Mouse (Mus musculus): ENCODE data around the gene Erf. TPM values are rescaled to one million over a fixed set of nuclear protein-coding genes. Genes with fewer than 3 reads are reported as not detected.

Gene Erf
- polyA plus RNA-seq (2014; fragmentation: Illumina TruSeq; extraction: RNeasy Lipid Tissue Mini Kit (QIAGEN cat#74804); ENCODE audit: low read depth, low replicate concordance) = 1.3 TPM

DNA sequence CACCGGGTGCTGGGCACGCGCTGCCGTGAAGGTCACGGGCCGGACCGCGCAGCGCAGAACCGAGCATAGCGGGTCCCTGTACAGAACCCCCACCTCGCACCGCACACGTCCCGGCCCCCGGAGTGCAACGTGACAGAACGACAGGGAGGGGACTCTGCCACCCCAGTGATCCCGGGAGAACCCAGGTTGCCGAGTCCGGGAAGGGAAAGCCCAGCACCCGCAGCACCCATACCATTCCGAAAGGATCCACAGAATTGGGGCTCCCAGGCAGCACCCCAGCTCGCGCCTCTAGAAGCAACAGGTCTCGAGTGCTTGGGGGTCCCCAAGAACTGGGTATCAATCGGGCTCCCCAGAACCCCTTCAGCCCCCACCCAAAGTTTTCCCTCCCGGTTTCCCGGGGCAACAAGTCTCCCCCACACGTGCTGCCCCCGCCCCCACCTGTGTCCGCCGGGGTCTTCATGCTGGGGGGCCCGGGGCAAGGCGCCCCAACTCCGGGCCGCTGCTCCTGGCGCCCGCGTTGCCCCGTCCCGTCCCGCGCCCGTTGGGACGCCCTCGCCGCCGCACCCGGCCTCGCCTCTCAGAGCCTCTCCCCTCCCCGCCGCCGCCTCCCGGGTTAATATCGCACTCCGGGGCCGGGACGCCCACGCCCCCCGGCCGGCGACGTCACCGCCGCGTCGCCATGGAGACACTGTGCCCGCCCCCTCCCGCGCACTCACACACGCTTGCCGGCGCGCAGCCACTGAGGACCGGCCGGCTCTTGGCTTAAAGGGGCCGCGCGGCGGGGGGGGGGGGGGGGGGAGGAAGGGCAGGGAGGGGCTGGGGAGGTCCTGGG, at the start of gene Erf:
Gene Erf, minus strand, starts transcription at position 621 of the 832 bp plus-strand sequence.

DNA sequence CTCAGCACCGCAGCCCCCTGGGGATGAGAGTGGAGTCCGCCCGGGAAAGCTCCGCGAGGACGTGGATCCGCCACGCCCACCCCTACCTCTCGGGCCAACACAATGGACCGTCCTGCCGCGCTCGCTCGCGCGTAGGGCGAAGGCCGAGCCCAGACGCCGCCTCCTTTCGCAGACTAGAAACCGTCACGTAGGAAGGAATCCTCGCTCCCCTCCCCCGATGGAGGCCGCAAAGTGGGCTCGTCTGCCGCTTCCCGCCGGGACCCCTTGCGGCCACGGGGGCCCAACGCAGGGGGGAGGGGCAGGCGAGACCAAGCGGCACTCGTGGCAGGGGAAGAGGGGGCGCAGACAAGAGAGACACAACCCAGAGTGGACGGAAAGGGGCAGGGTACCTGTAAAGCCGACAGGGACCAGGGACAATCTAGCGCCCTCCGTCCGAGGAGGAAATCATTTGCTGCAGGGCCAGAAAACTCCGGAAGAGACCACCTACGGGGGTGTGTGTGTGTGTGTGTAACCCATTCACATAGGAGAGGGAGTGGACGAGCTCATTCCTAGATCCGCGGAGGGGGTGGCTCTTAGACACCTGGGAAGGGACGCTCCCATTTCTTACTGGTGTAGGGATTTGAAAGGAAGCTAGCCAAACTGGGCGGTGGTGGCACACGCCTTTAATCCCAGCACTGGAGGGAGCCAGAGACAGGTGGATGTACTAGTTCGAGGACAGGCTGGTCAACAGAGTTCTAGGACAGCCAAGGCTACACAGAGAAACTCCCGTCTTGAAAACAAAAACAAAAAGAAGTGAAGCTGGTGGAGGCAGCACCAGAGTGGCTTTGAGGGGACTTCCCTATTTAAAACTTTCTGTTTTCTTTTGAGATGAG, 47.1 kb upstream of the Erf start, which contains the start of gene Pafah1b3:
Gene Pafah1b3, minus strand, starts transcription at position 533 of the 872 bp plus-strand sequence.

DNA sequence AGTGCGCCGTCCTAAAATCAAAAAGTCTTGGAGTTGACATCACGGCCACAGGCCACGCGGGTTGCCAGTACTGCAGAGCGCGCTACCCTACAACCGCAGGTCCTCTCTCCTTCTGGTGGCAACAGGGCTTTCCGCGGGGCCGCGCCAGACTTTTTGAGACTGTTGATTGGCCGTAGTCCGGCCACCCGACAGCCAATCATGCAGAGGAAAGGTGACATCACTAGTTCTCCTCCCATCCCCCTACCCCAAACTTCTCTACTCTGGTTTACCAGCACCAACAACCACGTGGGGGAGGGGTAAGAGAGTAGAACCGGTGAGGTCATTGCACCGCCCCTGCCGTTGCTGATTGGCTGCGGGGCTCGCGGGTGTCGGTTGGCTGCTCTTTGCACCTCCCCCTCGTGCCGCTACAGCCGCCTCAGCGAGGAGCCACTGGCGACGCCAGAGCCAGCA, 16.8 kb upstream of the Erf start, which contains the start of gene Cic:
Gene Cic, plus strand, starts transcription at position 404 of the 450 bp plus-strand sequence.

DNA sequence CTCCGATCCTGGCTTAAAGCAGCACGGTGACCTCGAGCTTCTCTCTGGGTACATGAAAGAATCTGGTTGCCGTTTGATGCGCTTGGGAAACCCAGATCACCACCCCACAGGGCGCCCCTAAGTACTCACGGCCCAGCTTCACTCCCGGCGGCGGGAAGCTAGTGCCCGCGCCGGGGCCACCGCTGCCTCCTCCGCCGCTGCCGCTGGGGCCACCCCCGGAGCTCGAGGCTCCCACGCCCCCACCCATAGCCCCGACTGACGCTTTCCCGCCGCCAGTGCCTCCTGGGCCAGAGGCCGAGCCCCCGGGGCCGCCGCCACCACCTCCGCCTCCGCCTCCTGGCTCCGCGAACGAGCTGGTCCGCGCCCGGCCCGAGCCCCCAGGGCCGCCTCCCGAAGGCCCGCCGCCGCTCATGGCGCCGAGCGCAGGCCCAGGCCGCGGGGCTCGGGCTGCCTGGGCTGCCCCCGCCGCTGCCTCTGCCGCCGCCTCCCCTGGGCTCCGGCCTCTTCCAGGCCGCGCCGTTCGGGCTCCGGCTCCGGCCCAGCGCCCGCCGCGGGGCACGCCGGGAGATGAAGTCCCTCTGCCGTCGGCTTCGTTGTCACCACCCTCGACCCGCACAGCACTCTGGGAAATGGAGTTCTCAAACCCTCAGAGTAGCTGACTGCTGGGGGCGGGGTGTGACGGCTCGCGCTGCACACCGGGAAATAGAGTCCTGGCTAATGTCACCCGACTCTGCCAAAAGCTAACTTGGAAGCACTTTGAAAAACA, 13.1 kb downstream of the Erf start, which contains the start of gene Gsk3a:
Gene Gsk3a, minus strand, starts transcription at position 603 of the 766 bp plus-strand sequence.

DNA sequence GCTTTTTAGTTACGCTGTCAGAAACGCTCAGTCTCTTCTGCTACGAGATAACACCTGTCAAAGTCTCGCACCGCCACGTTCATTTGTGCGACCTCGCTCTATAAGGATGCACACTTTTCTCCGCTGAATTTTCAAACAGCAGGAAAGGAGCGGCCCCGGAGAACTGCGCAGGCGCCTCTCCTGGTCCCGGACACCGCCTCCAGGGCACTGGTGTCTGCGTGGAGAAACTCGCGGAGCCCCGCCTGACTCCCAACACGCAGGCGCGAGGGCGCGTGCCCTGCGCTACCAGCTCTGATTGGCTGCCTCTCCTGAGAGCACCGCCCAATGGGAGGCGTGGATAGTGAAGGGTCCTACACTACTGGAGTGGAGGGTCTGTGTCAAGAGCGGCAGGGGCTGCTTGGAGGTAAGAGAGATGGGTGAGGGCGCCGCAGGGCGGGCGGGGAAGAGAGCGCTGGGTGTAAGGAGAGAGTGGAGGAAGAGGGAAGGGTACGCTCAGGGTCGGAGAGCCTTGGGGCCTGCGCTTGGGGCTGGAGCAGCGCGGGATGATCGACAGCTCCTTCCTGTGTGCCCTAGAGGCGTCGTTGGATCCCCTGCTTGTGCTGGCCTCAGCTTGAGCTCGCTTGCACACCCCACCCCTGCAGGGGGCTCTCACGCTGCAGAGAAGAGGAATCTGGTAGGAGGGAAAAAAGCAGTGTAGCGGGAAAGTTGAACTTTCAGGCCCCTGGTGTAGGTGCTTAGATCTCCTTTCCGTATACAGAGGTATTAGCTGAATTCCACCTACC, 29.3 kb downstream of the Erf start, which contains the start of gene Zfp526:
Gene Zfp526, plus strand, starts transcription at position 324 of the 782 bp plus-strand sequence.

DNA sequence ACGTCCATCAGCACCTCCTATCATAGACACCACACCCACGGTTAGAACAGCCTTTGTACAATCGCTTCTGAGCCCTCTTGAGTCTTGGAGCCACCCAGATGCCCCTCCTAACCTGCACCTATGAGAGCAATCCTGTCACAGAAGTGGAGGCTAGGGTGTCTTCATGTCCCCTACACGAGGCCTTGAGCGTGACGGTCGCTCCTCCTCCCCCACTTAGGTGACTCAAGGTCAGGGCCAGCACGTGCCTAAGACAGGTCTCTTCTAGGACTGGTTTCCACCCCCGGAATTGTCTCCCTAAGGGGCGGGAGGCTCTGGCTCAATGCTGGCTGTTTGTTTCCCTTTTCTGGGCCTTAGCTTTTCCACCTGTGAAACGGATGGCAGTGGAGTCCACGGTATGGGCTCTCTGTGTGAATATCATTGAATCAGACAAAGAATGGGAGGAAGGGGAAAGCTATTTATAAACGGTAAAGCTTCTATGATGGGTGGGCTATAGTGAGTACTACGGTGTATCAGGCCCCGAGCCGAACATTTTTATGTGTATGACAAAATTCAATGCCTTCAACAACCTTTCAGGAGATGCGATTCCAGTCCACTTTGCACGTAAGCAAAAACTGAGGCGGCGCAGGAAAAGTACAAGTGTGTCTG, 30.0 kb downstream of the Erf start, which contains the start of gene Dedd2:
Gene Dedd2, minus strand, starts transcription at position 159 of the 645 bp plus-strand sequence.

Other genes starting within 250 kb of the Erf start
- gene Atp1a3, start 244.8 kb downstream of the Erf start, polyA plus RNA-seq (2014; fragmentation: Illumina TruSeq; extraction: RNeasy Lipid Tissue Mini Kit (QIAGEN cat#74804); ENCODE audit: low read depth, low replicate concordance) = not detected
- gene Grik5, start 178.4 kb downstream of the Erf start, polyA plus RNA-seq (2014; fragmentation: Illumina TruSeq; extraction: RNeasy Lipid Tissue Mini Kit (QIAGEN cat#74804); ENCODE audit: low read depth, low replicate concordance) = 0.32 TPM
- gene Zfp574, start 178.2 kb downstream of the Erf start, polyA plus RNA-seq (2014; fragmentation: Illumina TruSeq; extraction: RNeasy Lipid Tissue Mini Kit (QIAGEN cat#74804); ENCODE audit: low read depth, low replicate concordance) = 0.42 TPM
- gene Pou2f2, start 71.0 kb downstream of the Erf start, polyA plus RNA-seq (2014; fragmentation: Illumina TruSeq; extraction: RNeasy Lipid Tissue Mini Kit (QIAGEN cat#74804); ENCODE audit: low read depth, low replicate concordance) = 0.32 TPM
- 0.45 TPM for gene Dedd2, start 30.1 kb downstream of the Erf start, polyA plus RNA-seq (2014; fragmentation: Illumina TruSeq; extraction: RNeasy Lipid Tissue Mini Kit (QIAGEN cat#74804); ENCODE audit: low read depth, low replicate concordance)
- gene Zfp526, start 29.3 kb downstream of the Erf start, polyA plus RNA-seq (2014; fragmentation: Illumina TruSeq; extraction: RNeasy Lipid Tissue Mini Kit (QIAGEN cat#74804); ENCODE audit: low read depth, low replicate concordance) = 0.58 TPM
- 6.8 TPM for gene Gsk3a, start 12.9 kb downstream of the Erf start, polyA plus RNA-seq (2014; fragmentation: Illumina TruSeq; extraction: RNeasy Lipid Tissue Mini Kit (QIAGEN cat#74804); ENCODE audit: low read depth, low replicate concordance)
- gene Cic, start 16.9 kb upstream of the Erf start, polyA plus RNA-seq (2014; fragmentation: Illumina TruSeq; extraction: RNeasy Lipid Tissue Mini Kit (QIAGEN cat#74804); ENCODE audit: low read depth, low replicate concordance) = 5.7 TPM
- gene Pafah1b3, start 47.2 kb upstream of the Erf start, polyA plus RNA-seq (2014; fragmentation: Illumina TruSeq; extraction: RNeasy Lipid Tissue Mini Kit (QIAGEN cat#74804); ENCODE audit: low read depth, low replicate concordance) = 0.69 TPM
- not detected for gene Prr19, start 50.6 kb upstream of the Erf start, polyA plus RNA-seq (2014; fragmentation: Illumina TruSeq; extraction: RNeasy Lipid Tissue Mini Kit (QIAGEN cat#74804); ENCODE audit: low read depth, low replicate concordance)
- gene Tmem145, start 55.3 kb upstream of the Erf start, polyA plus RNA-seq (2014; fragmentation: Illumina TruSeq; extraction: RNeasy Lipid Tissue Mini Kit (QIAGEN cat#74804); ENCODE audit: low read depth, low replicate concordance) = not detected
- gene Megf8, start 66.4 kb upstream of the Erf start, polyA plus RNA-seq (2014; fragmentation: Illumina TruSeq; extraction: RNeasy Lipid Tissue Mini Kit (QIAGEN cat#74804); ENCODE audit: low read depth, low replicate concordance) = 0.29 TPM
- not detected for gene Cnfn, start 119.0 kb upstream of the Erf start, polyA plus RNA-seq (2014; fragmentation: Illumina TruSeq; extraction: RNeasy Lipid Tissue Mini Kit (QIAGEN cat#74804); ENCODE audit: low read depth, low replicate concordance)
- 0.69 TPM for gene Lipe, start 147.9 kb upstream of the Erf start, polyA plus RNA-seq (2014; fragmentation: Illumina TruSeq; extraction: RNeasy Lipid Tissue Mini Kit (QIAGEN cat#74804); ENCODE audit: low read depth, low replicate concordance)
- not detected for gene Cxcl17, start 162.1 kb upstream of the Erf start, polyA plus RNA-seq (2014; fragmentation: Illumina TruSeq; extraction: RNeasy Lipid Tissue Mini Kit (QIAGEN cat#74804); ENCODE audit: low read depth, low replicate concordance)
- gene Ceacam1, start 226.8 kb upstream of the Erf start, polyA plus RNA-seq (2014; fragmentation: Illumina TruSeq; extraction: RNeasy Lipid Tissue Mini Kit (QIAGEN cat#74804); ENCODE audit: low read depth, low replicate concordance) = 193 TPM